Mouse (Mus musculus) spleen, postnatal 10 days (tissue): ENCODE data around the gene Ass1.
"Not testable (repeated sequence)": the region's sequence is repeated elsewhere in the genome, so short reads cannot be mapped to it uniquely, and the experiment has no call there.

Source experiments
- DNase-seq, 2 experiments: peaks; one replicate each; pipeline ENCODE4 v3.0.0; 2021 to 2022; ENCODE audit warnings: low spot score in 2 of 2

Gene Ass1

GRCm38 (mm10) chr2:31530201-31530600, 60.2 kb downstream of the Ass1 start:
- DNase-seq, result no peak

GRCm38 (mm10) chr2:31537054-31537453, 67.0 kb downstream of the Ass1 start:
- DNase-seq, result no peak

- no peak for DNase-seq
Measured at GRCm38 (mm10) chr2:31538745-31539144, 68.7 kb downstream of the Ass1 start.

DNA sequence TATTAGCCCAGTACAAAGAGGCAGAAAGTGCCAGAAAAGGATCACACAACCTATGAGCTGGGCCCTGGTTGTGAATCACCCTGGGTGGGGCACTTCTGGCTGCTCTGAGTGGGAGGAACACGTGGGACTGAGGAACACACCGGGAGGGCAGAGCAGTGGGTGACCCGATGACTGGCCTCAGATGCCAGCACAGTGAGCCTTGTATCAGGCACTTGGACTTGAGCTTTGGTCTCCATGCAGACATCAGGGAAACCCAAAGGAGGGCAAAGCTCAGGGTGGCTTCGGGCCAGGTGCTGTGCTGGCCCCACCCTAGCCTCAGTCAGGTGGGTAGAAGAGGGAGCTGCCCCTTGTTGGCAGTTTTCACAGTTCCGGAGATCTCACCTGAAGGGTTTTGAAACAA, 71.6 kb downstream of the Ass1 start:
- no peak for DNase-seq

GRCm38 (mm10) chr2:31547726-31548125, 77.7 kb downstream of the Ass1 start:
- no peak for DNase-seq

DNA sequence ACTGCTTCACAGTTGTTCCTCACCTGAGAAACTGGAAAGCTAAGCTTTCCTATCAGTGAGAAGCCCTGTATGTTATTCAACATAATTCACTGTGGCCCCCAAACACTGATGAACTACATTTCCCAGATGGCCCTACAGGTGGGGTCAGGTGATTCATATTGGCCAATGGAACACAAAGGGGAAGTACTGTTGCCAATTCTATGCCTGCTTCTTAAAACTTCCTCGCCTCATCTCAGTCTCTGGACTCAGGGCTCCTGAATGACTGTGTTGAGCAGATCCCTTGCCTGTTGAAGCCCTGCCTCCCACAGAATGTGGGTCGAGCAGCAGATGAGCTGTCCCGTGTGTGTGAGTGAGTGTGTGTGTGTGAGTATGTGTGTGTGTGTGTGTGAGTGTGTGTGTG, 80.5 kb downstream of the Ass1 start:
- DNase-seq, result no peak

DNA sequence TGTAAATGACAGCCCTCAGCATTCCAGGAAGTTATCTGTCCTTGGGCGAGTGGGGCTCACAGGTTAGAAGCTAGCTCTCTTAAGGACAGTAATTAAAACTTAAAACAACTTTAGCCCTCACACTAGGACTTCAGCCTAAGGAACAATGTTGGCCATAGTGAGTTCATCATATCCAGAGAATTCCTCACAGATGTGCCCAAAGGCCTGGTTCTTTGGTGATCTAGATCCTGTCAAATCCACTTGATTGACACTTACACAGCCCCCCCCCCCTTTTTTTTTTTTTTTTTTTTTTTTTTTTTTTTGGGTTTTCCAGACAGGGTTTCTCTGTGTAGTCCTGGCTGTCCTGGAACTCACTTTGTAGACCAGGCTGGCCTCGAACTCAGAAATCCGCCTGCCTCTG, 81.3 kb downstream of the Ass1 start:
- DNase-seq, result not testable (repeated sequence)

DNA sequence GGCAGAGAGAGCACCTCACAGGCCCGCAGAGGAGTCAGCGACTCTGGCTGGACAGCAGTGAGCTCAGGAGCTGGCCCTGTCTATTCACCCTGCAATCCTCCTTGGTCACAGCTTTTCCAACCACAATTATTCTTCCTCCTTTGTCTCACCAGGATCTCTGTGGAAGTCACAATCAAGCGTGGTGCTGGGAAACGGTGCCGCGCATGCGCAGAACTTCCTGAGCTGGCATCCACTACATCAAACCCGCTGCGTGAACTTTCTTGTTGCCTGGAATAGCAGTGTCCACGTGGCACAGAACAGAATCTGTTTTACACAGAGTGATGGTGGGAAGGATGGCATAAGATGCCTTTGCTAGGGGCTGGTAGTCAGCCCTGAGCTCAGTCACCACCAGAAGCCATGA, 82.0 kb downstream of the Ass1 start:
- DNase-seq, result no peak

DNA sequence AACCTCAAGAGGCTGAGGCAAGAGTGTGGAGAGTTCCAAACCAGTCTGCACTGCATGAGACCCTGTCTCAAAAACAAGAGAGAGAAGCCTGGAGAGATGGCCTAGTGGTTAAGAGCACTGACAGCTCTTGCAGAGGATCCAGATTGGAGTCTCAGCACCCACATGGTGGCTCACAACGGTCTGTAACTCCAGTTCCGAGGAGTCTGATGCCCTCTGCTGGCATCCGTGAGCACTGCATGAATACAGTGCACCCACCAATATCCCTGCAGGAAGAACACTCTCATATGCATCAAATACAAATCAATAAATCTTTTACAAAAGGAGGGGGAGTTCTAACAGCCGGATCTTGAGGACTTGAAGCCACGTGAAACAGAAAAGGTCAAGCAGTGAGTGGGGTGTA, 84.6 kb downstream of the Ass1 start:
- no peak for DNase-seq
